Mouse (Mus musculus): ENCODE data around the gene Sugp1. TPM values are rescaled to one million over a fixed set of nuclear protein-coding genes. Genes with fewer than 3 reads are reported as not detected.

Sugp1 gene
- 18.5 TPM for polyA plus RNA-seq (2014; fragmentation: Illumina TruSeq; extraction: RNeasy Lipid Tissue Mini Kit (QIAGEN cat#74804); ENCODE audit: low read depth, low replicate concordance)

DNA sequence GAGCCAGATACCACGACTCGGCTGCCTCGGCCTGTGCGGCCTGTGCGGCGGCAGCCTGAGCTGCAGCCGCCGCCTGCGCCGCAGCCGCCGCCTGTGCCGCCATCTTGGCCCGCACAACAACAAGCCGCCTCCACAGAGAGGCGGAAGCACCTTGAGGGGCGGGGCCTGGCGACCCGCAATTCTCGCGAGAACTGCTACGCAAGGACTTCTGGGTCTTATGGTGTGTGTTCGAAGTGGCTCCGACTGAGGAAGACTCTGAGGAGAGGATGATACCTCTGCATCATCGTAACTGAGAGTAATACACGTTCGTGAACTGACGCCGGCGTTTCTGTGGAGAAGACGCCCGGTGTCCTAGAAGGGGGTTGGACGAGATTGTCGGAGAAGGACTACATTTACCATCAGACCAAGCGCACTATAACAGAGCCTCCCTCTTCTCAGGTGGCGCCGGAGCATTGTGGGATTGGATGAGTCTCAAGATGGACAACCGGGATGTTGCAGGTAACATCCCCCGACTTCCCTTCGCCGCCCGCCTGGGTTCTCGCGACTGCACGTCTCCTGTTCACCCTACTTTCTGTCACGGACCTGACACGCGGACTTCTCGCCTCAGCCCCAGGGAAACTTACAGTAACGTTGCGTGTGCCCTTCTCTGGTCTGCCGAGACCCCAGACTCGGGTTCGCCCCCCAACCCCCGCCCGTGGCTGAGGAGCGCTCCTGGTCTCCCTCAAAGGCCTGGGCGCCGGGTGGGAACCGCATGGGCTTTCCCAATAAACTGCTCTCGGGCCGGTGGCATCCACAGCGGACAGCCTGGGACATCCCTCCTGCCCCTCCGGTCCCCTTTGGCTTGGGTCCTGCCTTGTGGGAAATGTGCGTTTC, at the start of gene Sugp1, which contains the start of gene Mau2:
Gene Sugp1 (plus strand): TSS at position 231 of the 873 bp plus-strand sequence.
Gene Mau2 (minus strand): TSS at position 152 of the 873 bp plus-strand sequence.

GRCm38 (mm10) chr8:69995776-69996588, 46.6 kb upstream of the Sugp1 start, which contains the start of gene Gatad2a:
Gene Gatad2a (minus strand): TSS chr8:69996384.

GRCm38 (mm10) chr8:70072441-70073069, 29.9 kb downstream of the Sugp1 start, which contains the start of gene Tm6sf2:
Gene Tm6sf2 (plus strand): TSS chr8:70072924.

DNA sequence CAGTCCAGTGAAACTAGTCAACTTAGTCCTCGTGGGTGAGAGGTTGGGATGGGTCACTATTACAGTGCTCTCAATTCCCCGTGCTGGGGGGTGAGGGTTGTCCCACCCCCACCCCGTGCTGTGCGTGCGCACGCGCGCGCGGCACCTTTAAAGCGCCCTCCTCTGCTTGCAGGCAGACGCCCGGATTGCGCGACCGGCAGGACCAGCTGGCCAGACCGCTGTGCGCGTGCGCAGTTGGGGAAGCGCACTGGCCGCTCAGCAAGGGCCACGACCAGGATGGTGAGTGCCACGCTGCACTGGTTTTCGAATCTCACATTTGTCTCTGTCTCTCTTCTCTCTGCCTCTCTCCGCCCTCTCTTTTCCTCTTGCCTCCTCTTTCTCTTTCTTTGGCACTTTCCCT, 40.7 kb downstream of the Sugp1 start, which contains the start of gene Hapln4:
Gene Hapln4 (plus strand): TSS at position 173 of the 400 bp plus-strand sequence.

DNA sequence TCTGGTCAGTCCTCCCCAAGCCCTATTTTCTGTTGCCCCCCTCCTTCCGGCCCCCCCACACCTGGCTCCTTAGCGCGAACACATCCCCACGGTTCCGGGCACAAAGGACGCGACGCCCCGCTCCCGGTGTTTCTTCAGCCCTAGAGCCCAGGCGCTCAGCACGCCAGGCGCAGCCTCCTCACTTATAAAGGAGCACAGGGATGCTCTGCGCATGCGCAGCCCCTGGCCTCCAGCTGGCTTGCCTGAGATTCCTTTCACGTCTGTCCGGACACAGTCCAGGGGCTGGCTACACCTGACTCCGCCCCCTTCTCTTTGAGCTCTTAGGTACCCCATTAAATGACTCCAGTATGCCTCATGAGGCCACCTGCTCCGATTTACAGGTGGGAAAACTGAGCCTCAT, 78.1 kb downstream of the Sugp1 start, which contains the start of gene Ncan:
Gene Ncan (minus strand): TSS at position 207 of the 400 bp plus-strand sequence.

Other genes starting within 250 kb of the Sugp1 start
- 0.97 TPM for gene Gmip, start 234.1 kb upstream of the Sugp1 start, polyA plus RNA-seq (2014; fragmentation: Illumina TruSeq; extraction: RNeasy Lipid Tissue Mini Kit (QIAGEN cat#74804); ENCODE audit: low read depth, low replicate concordance)
- 3.4 TPM for gene Lpar2, start 220.4 kb upstream of the Sugp1 start, polyA plus RNA-seq (2014; fragmentation: Illumina TruSeq; extraction: RNeasy Lipid Tissue Mini Kit (QIAGEN cat#74804); ENCODE audit: low read depth, low replicate concordance)
- gene Pbx4, start 210.3 kb upstream of the Sugp1 start, polyA plus RNA-seq (2014; fragmentation: Illumina TruSeq; extraction: RNeasy Lipid Tissue Mini Kit (QIAGEN cat#74804); ENCODE audit: low read depth, low replicate concordance) = 64.0 TPM
- not detected for gene Cilp2, start 155.1 kb upstream of the Sugp1 start, polyA plus RNA-seq (2014; fragmentation: Illumina TruSeq; extraction: RNeasy Lipid Tissue Mini Kit (QIAGEN cat#74804); ENCODE audit: low read depth, low replicate concordance)
- gene Tssk6, start 140.6 kb upstream of the Sugp1 start, polyA plus RNA-seq (2014; fragmentation: Illumina TruSeq; extraction: RNeasy Lipid Tissue Mini Kit (QIAGEN cat#74804); ENCODE audit: low read depth, low replicate concordance) = 0.21 TPM
- gene Ndufa13, start 140.3 kb upstream of the Sugp1 start, polyA plus RNA-seq (2014; fragmentation: Illumina TruSeq; extraction: RNeasy Lipid Tissue Mini Kit (QIAGEN cat#74804); ENCODE audit: low read depth, low replicate concordance) = 0.39 TPM
- gene Yjefn3, start 140.1 kb upstream of the Sugp1 start, polyA plus RNA-seq (2014; fragmentation: Illumina TruSeq; extraction: RNeasy Lipid Tissue Mini Kit (QIAGEN cat#74804); ENCODE audit: low read depth, low replicate concordance) = not detected
- gene Gatad2a, start 46.4 kb upstream of the Sugp1 start, polyA plus RNA-seq (2014; fragmentation: Illumina TruSeq; extraction: RNeasy Lipid Tissue Mini Kit (QIAGEN cat#74804); ENCODE audit: low read depth, low replicate concordance) = 7.2 TPM
- gene Mau2, start 79 bp upstream of the Sugp1 start, polyA plus RNA-seq (2014; fragmentation: Illumina TruSeq; extraction: RNeasy Lipid Tissue Mini Kit (QIAGEN cat#74804); ENCODE audit: low read depth, low replicate concordance) = 7.5 TPM
- 0.66 TPM for gene Tm6sf2, start 30.1 kb downstream of the Sugp1 start, polyA plus RNA-seq (2014; fragmentation: Illumina TruSeq; extraction: RNeasy Lipid Tissue Mini Kit (QIAGEN cat#74804); ENCODE audit: low read depth, low replicate concordance)
- 0.06 TPM for gene Hapln4, start 40.6 kb downstream of the Sugp1 start, polyA plus RNA-seq (2014; fragmentation: Illumina TruSeq; extraction: RNeasy Lipid Tissue Mini Kit (QIAGEN cat#74804); ENCODE audit: low read depth, low replicate concordance)
- 0.62 TPM for gene Ncan, start 78.1 kb downstream of the Sugp1 start, polyA plus RNA-seq (2014; fragmentation: Illumina TruSeq; extraction: RNeasy Lipid Tissue Mini Kit (QIAGEN cat#74804); ENCODE audit: low read depth, low replicate concordance)
- 0.80 TPM for gene Nr2c2ap, start 88.5 kb downstream of the Sugp1 start, polyA plus RNA-seq (2014; fragmentation: Illumina TruSeq; extraction: RNeasy Lipid Tissue Mini Kit (QIAGEN cat#74804); ENCODE audit: low read depth, low replicate concordance)
- gene Rfxank, start 96.3 kb downstream of the Sugp1 start, polyA plus RNA-seq (2014; fragmentation: Illumina TruSeq; extraction: RNeasy Lipid Tissue Mini Kit (QIAGEN cat#74804); ENCODE audit: low read depth, low replicate concordance) = 0.57 TPM
- 10.0 TPM for gene Borcs8, start 96.7 kb downstream of the Sugp1 start, polyA plus RNA-seq (2014; fragmentation: Illumina TruSeq; extraction: RNeasy Lipid Tissue Mini Kit (QIAGEN cat#74804); ENCODE audit: low read depth, low replicate concordance)
- gene Mef2b, start 96.9 kb downstream of the Sugp1 start, polyA plus RNA-seq (2014; fragmentation: Illumina TruSeq; extraction: RNeasy Lipid Tissue Mini Kit (QIAGEN cat#74804); ENCODE audit: low read depth, low replicate concordance) = not detected
- gene Tmem161a, start 129.5 kb downstream of the Sugp1 start, polyA plus RNA-seq (2014; fragmentation: Illumina TruSeq; extraction: RNeasy Lipid Tissue Mini Kit (QIAGEN cat#74804); ENCODE audit: low read depth, low replicate concordance) = 1.4 TPM
- gene Slc25a42, start 169.5 kb downstream of the Sugp1 start, polyA plus RNA-seq (2014; fragmentation: Illumina TruSeq; extraction: RNeasy Lipid Tissue Mini Kit (QIAGEN cat#74804); ENCODE audit: low read depth, low replicate concordance) = 0.84 TPM
- 123 TPM for gene Sugp2, start 191.4 kb downstream of the Sugp1 start, polyA plus RNA-seq (2014; fragmentation: Illumina TruSeq; extraction: RNeasy Lipid Tissue Mini Kit (QIAGEN cat#74804); ENCODE audit: low read depth, low replicate concordance)
- 0.36 TPM for gene Armc6, start 191.7 kb downstream of the Sugp1 start, polyA plus RNA-seq (2014; fragmentation: Illumina TruSeq; extraction: RNeasy Lipid Tissue Mini Kit (QIAGEN cat#74804); ENCODE audit: low read depth, low replicate concordance)
- gene Homer3, start 240.0 kb downstream of the Sugp1 start, polyA plus RNA-seq (2014; fragmentation: Illumina TruSeq; extraction: RNeasy Lipid Tissue Mini Kit (QIAGEN cat#74804); ENCODE audit: low read depth, low replicate concordance) = 0.17 TPM

Measured in testis, adult 10 weeks (tissue).